Mouse (Mus musculus) ES-Bruce4 (cell line): ENCODE measurements around the gene B430306N03Rik.

ENCODE experiments used
- CTCF ChIP-seq: IDR thresholded peaks from one replicate; pipeline ENCODE4 v1.8.1; 2011; ENCODE audit warnings: low read depth, low read length
- POLR2A ChIP-seq: IDR thresholded peaks from one replicate; pipeline ENCODE4 v1.8.1; 2011; ENCODE audit warnings: low read length; ENCODE audit not compliant: insufficient read depth

- TF ChIP-seq CTCF (no peak), POLR2A (no peak)
Measured at GRCm38 (mm10) chr17:48281739-48282085, 34.2 kb upstream of the B430306N03Rik start.
